Mouse (Mus musculus) midbrain, embryonic 10.5 days (tissue): ENCODE measurements around the gene C2cd4a. TPM values are rescaled to one million over a fixed set of nuclear protein-coding genes. Genes with fewer than 3 reads are reported as not detected.
A peak's percentile ranks its signal among the peaks of the same experiment; 100 is the strongest.

Experiments used
- DNase-seq: peaks from one replicate; pipeline ENCODE4 v3.0.0-alpha.2; 2017; ENCODE audit warnings: low spot score
- H3K27ac ChIP-seq: fragments of 300-500 bp; sonication (generic); replicated peaks from 2 replicates; pipeline ENCODE4 v1.5.1; 2016; ENCODE audit warnings: mild to moderate bottlenecking
- H3K27me3 ChIP-seq: fragments of 300-500 bp; sonication (generic); 2 replicates; pipeline ENCODE4 v1.6.1; 2016; ENCODE audit warnings: low read depth, mild to moderate bottlenecking; ENCODE audit not compliant: poor library complexity, severe bottlenecking
- H3K36me3 ChIP-seq: fragments of 300-500 bp; sonication (generic); 2 replicates; pipeline ENCODE4 v1.6.1; 2016; ENCODE audit warnings: mild to moderate bottlenecking, moderate library complexity
- H3K4me1 ChIP-seq: fragments of 300-500 bp; sonication (generic); 2 replicates; pipeline ENCODE4 v1.6.1; 2016
- H3K4me3 ChIP-seq: fragments of 300-500 bp; sonication (generic); 2 replicates; pipeline ENCODE4 v1.5.1; 2016; ENCODE audit warnings: mild to moderate bottlenecking, moderate library complexity
- H3K9me3 ChIP-seq: fragments of 300-500 bp; sonication (generic); replicated peaks from 2 replicates; pipeline ENCODE4 v1.6.1; 2016; ENCODE audit warnings: mild to moderate bottlenecking
- WGBS: fragments of 180-500 bp; shearing (Covaris S2); methylation state at CpG from one replicate; pipeline ENCODE4 v1.1.7; 2016; 5-methylcytosine and 5-hydroxymethylcytosine counted together
- polyA plus RNA-seq: library from polyadenylated mRNA; unstranded; fragments of >200 nt; fragmentation: Nextera tagmentation; extraction: Ambion mirVana; gene quantifications from 2 replicates; pipeline ENCODE4 v1.2.1, GENCODE M21; 2016

Gene C2cd4a
- polyA plus RNA-seq, 1 experiment from 2014 or later: not detected

DNA sequence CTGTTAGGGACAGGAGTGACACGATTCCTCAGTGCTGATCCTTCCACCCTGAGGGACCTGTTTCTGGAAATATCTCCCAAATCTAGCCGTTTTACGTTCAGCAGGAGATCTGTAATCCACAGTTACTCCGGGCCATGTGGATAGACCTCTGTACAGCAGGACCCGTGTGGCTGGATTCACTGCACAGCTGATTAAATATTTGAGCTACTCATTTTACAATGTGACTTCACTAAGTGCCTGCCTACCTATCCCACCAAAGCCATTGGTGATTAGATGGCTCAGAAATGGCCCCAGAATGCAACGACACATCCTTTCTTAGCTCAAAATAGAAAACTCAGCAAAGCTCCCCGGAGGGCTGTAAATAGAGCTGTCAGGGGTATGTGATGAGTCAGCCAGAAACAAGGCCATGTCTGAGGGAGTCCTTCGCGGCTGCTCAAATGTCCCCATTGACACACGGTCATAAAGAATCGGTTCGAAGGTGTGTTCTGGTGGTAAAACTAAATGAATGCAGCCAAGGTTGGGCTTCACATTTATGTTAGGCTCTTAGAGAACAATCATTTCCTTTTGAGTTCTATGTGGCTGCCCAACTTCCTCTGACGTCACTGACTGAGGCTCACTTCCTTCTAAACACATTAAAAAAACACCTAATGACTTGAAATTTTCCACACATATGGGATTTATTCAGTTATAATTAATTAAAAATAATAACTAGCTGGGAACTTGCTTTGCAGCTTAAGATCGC lies 32.9 kb downstream of the C2cd4a start:
- 84% methylated on average over 14 of the region's 14 CpGs for WGBS
- Histone ChIP-seq H3K9me3 (no peaks in the 10 kb centered on the region), H3K36me3 (no peaks in the 10 kb centered on the region), H3K4me1 (peaks cover 8% of the 10 kb centered on the region; the same call in 1 of the 2 replicates), H3K27ac (no peak overlapping the region), H3K27me3 (no peaks in the 10 kb centered on the region), H3K4me3 (no peak overlapping the region)
- DNase-seq: no peak

DNA sequence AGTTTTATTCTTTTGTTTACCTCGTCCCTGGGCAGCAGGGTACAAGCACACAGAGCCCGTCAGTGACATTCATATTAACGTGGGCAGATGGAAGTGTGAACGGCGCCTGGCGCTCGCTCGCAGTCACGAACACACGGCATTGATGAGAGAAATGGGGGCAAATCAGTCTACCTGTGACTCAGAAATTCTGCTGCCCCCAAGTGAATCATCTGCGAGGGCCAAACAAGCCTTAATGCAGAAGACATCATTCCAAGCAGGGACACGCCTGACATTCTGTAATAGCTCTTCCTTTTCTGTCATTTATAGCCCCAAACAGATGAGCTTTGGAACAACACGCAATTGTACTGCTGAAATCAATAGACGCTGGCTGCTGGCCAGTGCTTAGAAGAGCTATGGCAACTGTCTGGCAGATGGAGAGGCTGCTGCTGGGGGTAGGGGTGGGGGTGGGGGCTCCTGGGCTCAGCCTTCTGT lies 36.9 kb downstream of the C2cd4a start:
- H3K4me3 ChIP-seq: no peak overlapping the region
- H3K36me3 ChIP-seq: no peaks in the 10 kb centered on the region
- H3K4me1 ChIP-seq: peaks cover 8% of the 10 kb centered on the region; the same call in 1 of the 2 replicates
- no peak for DNase-seq
- WGBS: 82% methylated on average over 14 of the region's 14 CpGs
- no peaks in the 10 kb centered on the region for H3K9me3 ChIP-seq
- H3K27ac ChIP-seq: peak overlapping the region; percentile 47; the same call in 1 of the 2 replicates
- H3K27me3 ChIP-seq: no peaks in the 10 kb centered on the region

DNA sequence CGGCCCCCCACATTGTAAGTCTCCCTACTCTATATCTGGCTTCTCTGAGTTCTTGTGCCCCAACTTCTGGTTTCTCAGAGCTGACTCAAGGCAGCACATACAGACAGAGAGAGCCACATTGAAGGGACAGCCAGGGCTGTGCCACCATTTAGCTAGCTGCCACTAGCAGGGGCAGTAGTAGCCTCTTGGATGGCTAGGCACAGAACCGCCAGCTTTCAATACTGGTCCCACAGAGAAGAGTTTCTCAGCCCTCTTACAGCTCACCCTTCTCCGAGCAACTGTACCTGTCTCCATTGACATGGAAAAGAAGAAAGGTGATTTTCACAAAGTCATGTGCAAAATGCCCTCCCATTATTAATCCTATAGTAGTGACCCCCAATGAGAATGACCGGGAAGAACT lies 37.5 kb downstream of the C2cd4a start:
- no peak for DNase-seq
- H3K36me3 ChIP-seq: no peaks in the 10 kb centered on the region
- no peaks in the 10 kb centered on the region for H3K27me3 ChIP-seq
- H3K9me3 ChIP-seq: no peaks in the 10 kb centered on the region
- H3K4me1 ChIP-seq: peaks cover 8% of the 10 kb centered on the region; the same call in 1 of the 2 replicates
- 0 out of 2 replicates have a peak overlapping the region, but pooled peaks have one; percentile 46 for H3K27ac ChIP-seq
- WGBS: 88% methylated on average over 4 of the region's 4 CpGs
- no peak overlapping the region for H3K4me3 ChIP-seq

DNA sequence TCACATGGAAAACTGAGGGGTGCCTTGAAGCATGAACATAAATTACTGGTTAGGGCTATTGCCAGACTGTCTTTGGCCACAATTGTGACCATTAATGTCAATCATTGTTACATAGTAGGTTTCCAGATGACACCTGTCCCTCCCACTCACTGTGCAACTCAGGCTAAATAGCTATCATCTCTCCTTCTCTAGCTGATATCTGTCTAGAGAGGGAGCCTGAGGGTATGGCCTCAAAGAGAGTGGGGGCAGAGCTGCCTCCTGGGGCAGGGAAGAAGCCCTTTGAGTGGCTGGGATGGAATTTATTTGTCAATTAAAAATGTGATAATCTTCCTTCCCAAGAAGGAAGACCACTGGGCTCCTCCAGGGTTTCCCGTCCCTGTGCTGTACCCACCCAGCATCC lies 37.9 kb downstream of the C2cd4a start:
- H3K4me1 ChIP-seq: peaks cover 8% of the 10 kb centered on the region; the same call in 1 of the 2 replicates
- H3K27ac ChIP-seq: 0 out of 2 replicates have a peak overlapping the region, but pooled peaks have one; percentile 46
- H3K9me3 ChIP-seq: no peaks in the 10 kb centered on the region
- no peak overlapping the region for H3K4me3 ChIP-seq
- no peaks in the 10 kb centered on the region for H3K27me3 ChIP-seq
- DNase-seq: no peak
- H3K36me3 ChIP-seq: no peaks in the 10 kb centered on the region
- WGBS: 90% methylated on average over 1 of the region's 1 CpGs

DNA sequence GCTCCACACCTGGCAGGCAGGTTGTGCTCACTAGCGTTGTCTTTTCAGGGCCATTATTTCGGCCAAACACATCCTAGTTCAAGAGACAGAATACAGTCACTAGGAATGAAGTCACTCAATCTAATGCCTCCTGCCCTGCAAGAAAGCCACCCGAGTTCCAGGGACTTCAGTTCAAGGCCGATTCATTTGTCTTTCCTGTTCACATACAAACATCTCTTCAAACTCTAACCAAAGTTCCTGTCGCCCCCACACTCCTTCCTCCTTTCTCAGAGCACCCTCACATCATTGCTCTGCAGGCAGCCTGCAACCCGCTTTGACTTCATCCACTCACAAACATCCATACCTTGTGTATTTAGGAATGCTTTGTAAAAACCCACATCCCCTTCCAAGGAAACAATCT lies 38.6 kb downstream of the C2cd4a start:
- 90% methylated on average over 6 of the region's 6 CpGs for WGBS
- Histone ChIP-seq H3K36me3 (no peaks in the 10 kb centered on the region), H3K4me3 (no peak overlapping the region)

DNA sequence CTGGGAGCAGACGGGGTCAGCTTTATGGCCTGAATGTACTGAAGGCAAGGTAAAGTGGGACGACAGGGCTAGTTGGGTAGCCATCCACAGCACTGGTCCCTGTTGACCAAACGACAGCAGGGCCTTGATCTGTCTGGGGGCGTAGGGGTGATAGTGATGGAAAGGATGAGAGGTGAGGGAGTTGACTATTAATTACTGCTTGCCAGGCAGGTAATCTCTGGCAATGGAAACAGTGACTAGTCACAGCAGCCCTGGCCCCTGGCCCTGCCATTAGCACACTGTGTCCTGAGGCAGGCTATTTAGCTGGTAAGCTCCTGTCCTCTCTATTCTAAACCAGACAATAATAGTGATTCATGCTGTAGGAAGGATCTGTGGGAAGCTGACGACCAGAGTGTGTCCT lies 39.7 kb downstream of the C2cd4a start:
- H3K9me3 ChIP-seq: no peaks in the 10 kb centered on the region
- no peaks in the 10 kb centered on the region for H3K36me3 ChIP-seq
- no peaks in the 10 kb centered on the region for H3K27me3 ChIP-seq
- no peak overlapping the region for H3K4me3 ChIP-seq
- peaks cover 8% of the 10 kb centered on the region; the same call in 1 of the 2 replicates for H3K4me1 ChIP-seq
- H3K27ac ChIP-seq: no peak overlapping the region
- WGBS: 84% methylated on average over 5 of the region's 5 CpGs
- DNase-seq: no peak

More for the DNA sequence above, 38.6 kb downstream of the C2cd4a start:
- no peak overlapping the region for H3K27ac ChIP-seq
- H3K27me3 ChIP-seq: no peaks in the 10 kb centered on the region
- peaks cover 8% of the 10 kb centered on the region; the same call in 1 of the 2 replicates for H3K4me1 ChIP-seq
- H3K9me3 ChIP-seq: no peaks in the 10 kb centered on the region
- no peak for DNase-seq

DNA sequence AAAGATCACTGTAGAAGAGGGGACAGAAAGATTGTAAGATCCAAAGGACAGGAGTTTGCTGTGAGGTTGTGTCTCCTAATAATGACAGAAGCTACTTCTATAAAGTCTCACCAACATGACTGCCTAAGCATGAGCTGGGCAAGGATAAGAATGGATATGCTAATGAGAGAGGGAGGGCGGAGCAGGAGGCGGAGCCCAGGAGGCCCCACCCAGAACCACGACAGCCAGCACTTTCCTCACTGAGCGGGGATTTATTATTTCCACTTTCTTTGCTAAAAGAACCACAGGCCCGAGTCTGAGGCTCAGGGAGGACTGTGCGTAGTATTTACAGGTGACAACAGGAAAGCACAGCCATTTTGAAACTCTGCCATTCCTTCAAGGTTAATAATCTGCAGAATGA lies 44.5 kb downstream of the C2cd4a start:
- Histone ChIP-seq H3K9me3 (no peaks in the 10 kb centered on the region), H3K4me3 (no peak overlapping the region), H3K27ac (no peak overlapping the region), H3K36me3 (no peaks in the 10 kb centered on the region), H3K4me1 (no peaks in the 10 kb centered on the region; the same call in 1 of the 2 replicates), H3K27me3 (no peaks in the 10 kb centered on the region)
- DNase-seq: no peak
- WGBS: 62% methylated on average over 6 of the region's 6 CpGs

DNA sequence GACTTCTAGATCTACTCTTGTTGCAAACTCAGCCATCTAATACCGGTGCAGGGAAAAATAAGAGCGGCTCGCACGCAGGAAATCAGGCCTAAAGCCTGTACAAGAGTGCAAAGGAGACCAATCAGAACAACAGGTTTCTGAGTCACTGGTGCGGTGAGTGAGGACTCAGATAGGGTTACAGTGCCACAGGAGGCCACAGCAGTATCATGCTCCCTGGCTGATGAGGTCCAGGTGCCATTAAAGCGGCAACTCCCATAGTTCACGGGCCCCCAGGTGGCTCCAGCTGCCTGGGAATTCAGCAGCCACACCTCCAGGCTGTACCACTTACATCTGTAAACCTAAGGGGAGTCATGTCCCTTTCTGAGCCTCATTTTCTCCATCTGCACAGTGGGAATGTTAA lies 45.8 kb downstream of the C2cd4a start:
- DNase-seq: no peak
- Histone ChIP-seq H3K27me3 (no peaks in the 10 kb centered on the region), H3K36me3 (no peaks in the 10 kb centered on the region), H3K9me3 (no peaks in the 10 kb centered on the region), H3K4me1 (no peaks in the 10 kb centered on the region; the same call in 1 of the 2 replicates), H3K4me3 (no peak overlapping the region), H3K27ac (no peak overlapping the region)
- 88% methylated on average over 7 of the region's 7 CpGs for WGBS

DNA sequence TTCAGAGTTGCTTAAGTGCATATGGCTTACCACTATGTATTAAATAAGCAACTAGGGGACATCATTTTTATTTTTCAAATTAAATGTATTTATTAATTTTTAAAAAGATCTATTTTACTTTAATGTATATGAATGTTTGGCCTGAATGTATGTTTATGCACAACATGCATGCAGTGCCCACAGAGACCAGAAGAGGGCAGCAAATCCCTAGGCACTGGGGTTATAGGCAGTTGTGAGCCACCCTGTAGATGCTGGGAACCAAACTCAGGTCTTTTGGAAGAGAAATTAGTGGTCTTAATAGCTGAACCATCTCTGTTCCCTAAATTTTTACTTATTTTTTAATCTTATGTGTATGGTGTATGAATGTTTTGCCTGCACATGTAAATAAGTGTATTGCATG lies 48.2 kb downstream of the C2cd4a start:
- Histone ChIP-seq H3K4me1 (no peaks in the 10 kb centered on the region; the same call in 1 of the 2 replicates), H3K9me3 (no peaks in the 10 kb centered on the region), H3K4me3 (no peak overlapping the region), H3K27ac (no peak overlapping the region), H3K27me3 (no peaks in the 10 kb centered on the region), H3K36me3 (no peaks in the 10 kb centered on the region)
- DNase-seq: no peak

DNA sequence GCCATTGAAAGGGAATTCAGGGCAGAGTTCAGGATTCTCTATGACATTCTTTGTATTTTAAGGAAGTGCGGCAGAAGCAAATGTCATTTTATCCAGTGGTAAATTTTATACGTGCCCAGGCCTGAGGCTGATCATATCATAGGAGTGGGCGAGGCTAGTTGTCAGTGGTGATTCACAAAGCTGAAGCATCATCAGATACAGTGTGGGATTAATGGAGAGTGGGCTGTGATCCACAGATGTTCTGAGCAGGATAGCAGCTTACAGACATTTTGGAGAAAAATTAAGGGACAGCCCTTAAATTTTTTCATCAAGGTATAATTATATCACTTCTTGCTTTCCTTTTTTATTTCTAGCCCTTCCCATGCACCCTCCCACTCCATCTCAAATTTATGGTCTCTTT lies 48.7 kb downstream of the C2cd4a start:
- H3K4me1 ChIP-seq: no peaks in the 10 kb centered on the region; the same call in 1 of the 2 replicates
- H3K27ac ChIP-seq: no peak overlapping the region
- no peaks in the 10 kb centered on the region for H3K36me3 ChIP-seq
- H3K4me3 ChIP-seq: no peak overlapping the region
- no peaks in the 10 kb centered on the region for H3K9me3 ChIP-seq
- H3K27me3 ChIP-seq: no peaks in the 10 kb centered on the region
- DNase-seq: no peak
- WGBS: 93% methylated on average over 3 of the region's 3 CpGs

DNA sequence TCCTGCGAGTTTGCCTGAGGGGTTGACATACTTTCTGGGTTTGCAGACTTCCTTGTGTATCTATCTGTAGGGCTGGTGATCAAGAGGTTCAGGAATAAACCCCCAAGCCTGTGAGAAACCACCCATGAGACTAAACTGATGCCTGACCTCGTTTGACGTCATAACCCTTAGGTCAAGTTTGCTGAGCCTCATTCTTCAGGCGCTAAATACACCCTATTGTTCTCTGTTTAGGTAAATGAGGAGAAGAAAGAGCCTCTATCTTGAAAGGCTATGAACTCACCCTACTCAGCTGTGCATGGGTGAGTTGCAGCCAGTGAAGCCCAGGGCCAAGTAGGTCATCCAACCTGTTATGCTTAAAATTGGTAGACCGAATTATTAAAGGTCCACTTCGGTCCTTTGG lies 49.3 kb downstream of the C2cd4a start:
- Histone ChIP-seq H3K9me3 (no peaks in the 10 kb centered on the region), H3K27ac (no peak overlapping the region), H3K4me1 (no peaks in the 10 kb centered on the region; the same call in 1 of the 2 replicates), H3K4me3 (no peak overlapping the region), H3K27me3 (no peaks in the 10 kb centered on the region), H3K36me3 (no peaks in the 10 kb centered on the region)
- WGBS: 74% methylated on average over 6 of the region's 6 CpGs
- DNase-seq: no peak
